Mouse (Mus musculus) hindbrain, embryonic 15.5 days (tissue): ENCODE measurements at regions not wholly inside any gene's neighbourhood (a gene's known extent, or its start where the extent isn't known, plus 50 kb on each side); places are given as distances from the start of the nearest gene placed in this dataset.

Source experiments
- ATAC-seq: fragments of 200-750 bp; cut with Nextera tagmentation; 2 replicates; pipeline ENCODE4 v1.8.0; 2017; ENCODE audit warnings: low read depth, moderate number of reproducible peaks, moderate TSS enrichment; ENCODE audit not compliant: low FRiP score
- H3K27ac ChIP-seq: fragments of 300-500 bp; sonication (generic); replicated peaks from 2 replicates; pipeline ENCODE4 v1.5.1; 2015; ENCODE audit warnings: mild to moderate bottlenecking, inconsistent platforms
- H3K27me3 ChIP-seq: fragments of 300-500 bp; sonication (generic); 2 replicates; pipeline ENCODE4 v1.6.1; 2015; ENCODE audit warnings: control low read depth, inconsistent platforms
- H3K36me3 ChIP-seq: fragments of 300-500 bp; sonication (generic); 2 replicates; pipeline ENCODE4 v1.6.1; 2015; ENCODE audit warnings: control low read depth, inconsistent platforms
- H3K4me1 ChIP-seq: fragments of 300-500 bp; sonication (generic); replicated peaks from 2 replicates; pipeline ENCODE4 v1.6.1; 2015; ENCODE audit warnings: control low read depth, inconsistent platforms
- H3K4me2 ChIP-seq: fragments of 300-500 bp; sonication (generic); 2 replicates; pipeline ENCODE4 v1.6.1; 2015; ENCODE audit warnings: moderate library complexity, mild to moderate bottlenecking, inconsistent platforms
- H3K4me3 ChIP-seq: fragments of 300-500 bp; sonication (generic); 2 replicates; pipeline ENCODE4 v1.5.1; 2015; ENCODE audit warnings: mild to moderate bottlenecking, inconsistent platforms
- H3K9ac ChIP-seq: fragments of 300-500 bp; sonication (generic); 2 replicates; pipeline ENCODE4 v1.6.1; 2015; ENCODE audit warnings: inconsistent platforms
- H3K9me3 ChIP-seq: fragments of 300-500 bp; sonication (generic); 2 replicates; pipeline ENCODE4 v1.6.1; 2016; ENCODE audit warnings: control low read depth, inconsistent platforms
- WGBS: fragments of 180-500 bp; shearing (Covaris S2); methylation state at CpG from one replicate; pipeline ENCODE4 v1.1.7; 2015; 5-methylcytosine and 5-hydroxymethylcytosine counted together

DNA sequence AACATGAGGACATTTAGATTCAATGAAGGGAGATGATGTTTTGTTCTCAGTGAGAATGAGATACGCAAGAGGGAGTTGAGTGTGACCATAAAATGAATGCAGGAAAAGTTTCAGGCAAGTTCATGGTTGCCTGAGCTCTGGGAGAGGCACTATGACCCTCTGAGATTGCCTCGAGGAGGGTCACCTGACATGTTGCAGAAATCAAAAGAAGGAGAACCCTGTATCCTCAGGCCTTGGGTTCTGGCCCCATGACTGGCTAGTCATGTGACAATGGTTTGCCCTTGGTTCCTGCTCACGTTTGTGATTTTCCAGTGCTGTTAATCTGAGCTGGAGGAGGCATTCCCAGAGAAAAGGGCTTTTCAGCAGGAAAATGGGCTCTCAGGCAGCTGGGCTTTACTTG is 98.9 kb downstream of the Mab21l3 start:
- Histone ChIP-seq H3K27ac (no peak overlapping the region), H3K4me1 (0 out of 2 replicates have a peak, but pooled peaks cover 7% of the 10 kb centered on the region), H3K9me3 (no peaks in the 10 kb centered on the region), H3K36me3 (no peaks in the 10 kb centered on the region), H3K9ac (no peak overlapping the region), H3K4me3 (no peak overlapping the region), H3K4me2 (no peak overlapping the region), H3K27me3 (no peaks in the 10 kb centered on the region)
- ATAC-seq = no peak
- 43% methylated on average over 3 of the region's 3 CpGs for whole genome bisulfite sequencing

DNA sequence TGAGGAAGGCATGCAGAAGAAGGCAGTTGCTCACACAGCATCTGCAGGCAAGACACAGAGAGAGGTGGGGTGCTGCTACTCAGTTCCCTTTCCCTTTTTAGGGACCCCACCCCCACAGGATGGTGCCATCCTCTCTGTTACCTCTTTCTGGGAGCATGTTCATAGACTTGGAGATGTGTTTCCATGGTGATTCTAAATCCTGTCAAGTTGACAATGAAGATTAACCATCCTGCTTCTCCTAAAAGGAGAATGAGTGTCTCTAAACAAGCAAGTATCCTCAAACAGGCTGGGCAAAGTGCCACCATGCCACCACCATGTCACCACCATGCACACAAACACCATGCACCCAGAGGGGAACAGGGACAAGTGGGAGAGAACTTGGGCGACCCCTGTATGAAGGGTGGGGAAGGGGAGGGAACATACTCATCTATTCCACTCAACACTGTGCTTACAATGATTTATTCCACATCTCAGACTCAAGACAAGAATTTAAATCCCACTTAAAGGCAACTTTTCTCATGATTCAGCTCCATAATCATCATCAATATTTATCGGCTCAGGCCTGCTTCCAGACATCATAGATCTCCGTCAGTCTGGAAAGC is 99.6 kb downstream of the Mab21l3 start:
- Histone ChIP-seq H3K4me1 (0 out of 2 replicates have a peak, but pooled peaks cover 7% of the 10 kb centered on the region), H3K9me3 (no peaks in the 10 kb centered on the region), H3K27me3 (no peaks in the 10 kb centered on the region), H3K27ac (no peak overlapping the region), H3K36me3 (no peaks in the 10 kb centered on the region), H3K4me2 (no peak overlapping the region), H3K4me3 (no peak overlapping the region), H3K9ac (no peak overlapping the region)
- ATAC-seq = no peak
- WGBS = 78% methylated on average over 3 of the region's 3 CpGs

DNA sequence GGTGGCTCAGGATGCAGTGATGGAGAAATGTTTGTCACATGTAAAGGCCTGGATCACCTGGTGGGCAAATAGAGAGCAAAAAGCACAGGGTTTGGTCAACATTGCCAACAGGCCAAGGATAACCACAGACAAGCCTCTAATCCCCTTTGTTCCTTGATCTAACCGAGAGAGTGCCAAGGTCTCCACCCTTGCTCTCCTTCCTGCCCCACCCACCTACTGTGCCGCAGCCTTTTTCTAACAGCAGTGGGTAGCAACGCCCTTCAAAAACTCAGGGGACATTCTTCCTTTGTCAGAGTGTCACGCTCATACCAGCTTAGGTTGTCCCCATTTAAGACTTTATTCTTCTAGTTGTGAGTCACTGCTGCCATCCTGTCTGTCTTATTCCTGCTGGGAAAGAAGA is 100.6 kb downstream of the Mab21l3 start:
- no peak for ATAC-seq
- 40% methylated on average over 4 of the region's 4 CpGs for WGBS
- Histone ChIP-seq H3K9ac (no peak overlapping the region), H3K4me1 (0 out of 2 replicates have a peak, but pooled peaks cover 7% of the 10 kb centered on the region), H3K36me3 (no peaks in the 10 kb centered on the region), H3K9me3 (no peaks in the 10 kb centered on the region), H3K27me3 (no peaks in the 10 kb centered on the region), H3K4me2 (no peak overlapping the region), H3K4me3 (no peak overlapping the region), H3K27ac (no peak overlapping the region)

DNA sequence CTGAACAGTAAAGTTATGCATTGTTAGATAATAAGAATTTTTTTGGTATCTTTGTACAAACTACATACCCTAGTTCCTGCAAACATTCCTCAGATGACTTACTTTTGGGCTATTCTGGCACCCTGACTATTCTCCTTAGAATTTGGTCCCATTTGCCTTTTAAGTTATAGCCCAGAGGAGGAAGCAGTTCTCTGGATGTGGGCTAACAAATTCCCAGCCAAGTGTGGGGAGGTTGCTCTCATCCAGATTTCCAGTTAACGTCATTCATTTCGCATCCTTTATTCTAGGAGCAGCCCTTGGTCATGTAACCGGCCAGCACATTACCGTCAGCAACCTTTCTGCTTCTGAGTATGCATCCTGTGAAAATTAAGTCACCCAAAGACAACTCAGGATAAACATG is 107.9 kb downstream of the Mab21l3 start:
- H3K27ac ChIP-seq = no peak overlapping the region
- no peak overlapping the region for H3K4me2 ChIP-seq
- no peaks in the 10 kb centered on the region for H3K36me3 ChIP-seq
- no peak overlapping the region for H3K4me3 ChIP-seq
- no peaks in the 10 kb centered on the region for H3K4me1 ChIP-seq
- H3K9ac ChIP-seq = no peak overlapping the region
- no peaks in the 10 kb centered on the region for H3K27me3 ChIP-seq
- no peaks in the 10 kb centered on the region for H3K9me3 ChIP-seq
- ATAC-seq = no peak
- 85% methylated on average over 4 of the region's 4 CpGs for WGBS

DNA sequence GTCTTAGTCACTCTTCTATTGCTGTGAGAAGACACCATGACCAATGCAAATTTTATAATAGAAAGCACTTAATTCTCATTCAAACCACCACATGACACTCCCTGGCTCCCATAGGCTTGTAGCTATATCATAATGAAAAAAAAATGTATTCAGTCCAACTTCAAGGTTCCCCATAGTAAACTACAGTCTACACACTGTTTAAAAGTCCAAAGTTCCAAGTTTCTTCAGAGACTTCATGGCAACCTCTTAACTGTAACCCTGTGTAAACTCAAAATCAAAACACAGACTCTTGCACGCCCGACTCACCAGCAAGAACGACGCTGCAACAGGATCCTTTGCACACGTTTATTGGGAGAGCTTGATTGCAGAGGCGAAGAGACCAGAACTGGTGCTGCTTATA is 111.6 kb downstream of the Mab21l3 start:
- no peaks in the 10 kb centered on the region for H3K9me3 ChIP-seq
- 93% methylated on average over 6 of the region's 6 CpGs for WGBS
- ATAC-seq = no peak
- no peaks in the 10 kb centered on the region for H3K36me3 ChIP-seq
- H3K27me3 ChIP-seq = no peaks in the 10 kb centered on the region
- no peak overlapping the region for H3K9ac ChIP-seq
- H3K4me2 ChIP-seq = no peak overlapping the region
- H3K27ac ChIP-seq = no peak overlapping the region
- H3K4me1 ChIP-seq = no peaks in the 10 kb centered on the region
- no peak overlapping the region for H3K4me3 ChIP-seq

DNA sequence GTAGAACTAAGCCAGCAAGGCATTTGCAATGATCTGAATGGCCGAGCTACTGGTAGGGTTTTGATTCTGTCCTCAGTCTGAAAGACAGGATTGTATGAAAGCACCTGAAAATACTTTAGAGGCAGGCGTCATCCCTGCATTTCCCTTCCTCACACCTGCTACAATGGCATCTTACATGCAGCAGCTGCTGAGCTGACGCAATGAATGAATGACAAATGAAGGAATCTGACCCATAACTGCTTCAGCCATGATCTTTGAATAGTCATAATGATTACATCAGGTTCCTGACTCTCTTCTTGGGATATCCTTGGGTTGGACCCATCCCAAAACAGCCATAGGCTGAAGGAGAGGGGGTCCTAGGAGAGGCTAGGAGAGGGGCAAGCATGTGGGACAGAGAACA is 119.7 kb downstream of the Mab21l3 start:
- Histone ChIP-seq H3K4me3 (no peak overlapping the region), H3K36me3 (no peaks in the 10 kb centered on the region), H3K4me2 (no peak overlapping the region), H3K4me1 (no peaks in the 10 kb centered on the region), H3K9ac (no peak overlapping the region), H3K27me3 (no peaks in the 10 kb centered on the region), H3K27ac (no peak overlapping the region), H3K9me3 (no peaks in the 10 kb centered on the region)
- WGBS = 87% methylated on average over 3 of the region's 3 CpGs
- ATAC-seq = no peak

DNA sequence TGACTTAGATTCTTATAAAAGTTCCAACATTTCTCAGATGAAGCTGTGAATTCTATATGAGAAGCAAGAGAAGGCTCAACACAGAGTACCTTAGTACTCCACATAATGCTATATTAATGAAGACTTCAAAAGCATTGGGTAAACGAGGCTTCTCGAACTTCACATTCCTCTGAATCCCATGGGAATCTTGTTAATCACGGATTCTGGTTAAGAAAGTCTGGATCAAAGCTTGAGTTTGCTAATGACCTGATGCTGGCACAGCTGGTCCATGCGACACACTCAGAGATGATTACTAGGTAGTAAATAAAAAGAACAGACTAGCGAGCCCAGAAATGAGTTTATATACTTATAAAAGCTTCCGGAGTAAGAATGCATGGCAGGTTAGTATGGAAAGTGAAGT is 118.4 kb upstream of the Atp1a1 start:
- Histone ChIP-seq H3K4me2 (no peak overlapping the region), H3K27me3 (no peaks in the 10 kb centered on the region), H3K9ac (no peak overlapping the region), H3K9me3 (no peaks in the 10 kb centered on the region), H3K27ac (no peak overlapping the region), H3K4me3 (no peak overlapping the region), H3K4me1 (no peaks in the 10 kb centered on the region), H3K36me3 (no peaks in the 10 kb centered on the region)
- WGBS = 53% methylated on average over 6 of the region's 6 CpGs
- ATAC-seq = no peak

DNA sequence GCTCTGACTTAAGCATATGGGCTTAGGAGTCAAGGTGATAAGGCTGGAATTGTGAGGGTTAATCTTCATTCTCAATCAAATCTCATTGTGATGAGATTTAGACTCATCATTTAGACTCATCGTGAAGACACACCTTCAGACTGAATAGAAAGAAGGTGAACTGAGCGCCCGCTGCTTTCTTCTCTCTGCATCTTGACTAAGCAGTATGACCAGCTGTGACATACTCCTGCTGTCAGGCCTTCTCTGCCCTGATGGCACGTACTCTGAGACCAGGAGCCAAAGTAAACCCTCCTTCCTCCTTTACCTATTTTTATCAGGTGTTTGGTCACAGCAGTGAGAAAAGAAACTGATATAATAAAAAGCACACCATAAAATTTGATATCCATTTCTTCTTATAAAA is 117.5 kb upstream of the Atp1a1 start:
- Histone ChIP-seq H3K4me3 (no peak overlapping the region), H3K36me3 (no peaks in the 10 kb centered on the region), H3K9me3 (no peaks in the 10 kb centered on the region), H3K4me1 (no peaks in the 10 kb centered on the region), H3K9ac (no peak overlapping the region), H3K27me3 (no peaks in the 10 kb centered on the region), H3K27ac (no peak overlapping the region), H3K4me2 (no peak overlapping the region)
- no peak for ATAC-seq
- WGBS = 92% methylated on average over 4 of the region's 4 CpGs

DNA sequence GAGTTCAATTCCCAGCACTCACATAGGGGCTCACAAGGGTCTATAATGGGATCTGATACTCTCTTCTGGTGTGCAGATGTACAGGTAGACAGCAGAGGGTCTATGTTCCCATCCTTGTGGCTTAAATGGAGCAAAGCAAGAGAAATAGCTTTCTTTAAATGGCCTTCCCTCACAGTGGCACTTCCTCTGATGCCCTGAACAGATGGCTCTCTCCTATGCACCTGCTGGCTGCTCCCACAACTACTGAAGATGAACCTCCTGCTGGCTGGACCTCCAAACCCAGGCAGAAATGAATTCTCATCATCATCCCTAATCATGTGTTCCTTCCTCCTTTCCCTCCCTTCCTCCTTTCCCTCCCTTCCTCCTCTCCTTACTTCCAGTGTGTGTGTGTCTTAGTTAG is 110.9 kb upstream of the Atp1a1 start:
- no peak overlapping the region for H3K9ac ChIP-seq
- no peaks in the 10 kb centered on the region for H3K9me3 ChIP-seq
- no peak overlapping the region for H3K27ac ChIP-seq
- no peak for ATAC-seq
- H3K4me3 ChIP-seq = no peak overlapping the region
- no peaks in the 10 kb centered on the region for H3K27me3 ChIP-seq
- no peaks in the 10 kb centered on the region for H3K36me3 ChIP-seq
- H3K4me1 ChIP-seq = peaks cover 30% of the 10 kb centered on the region
- H3K4me2 ChIP-seq = no peak overlapping the region

DNA sequence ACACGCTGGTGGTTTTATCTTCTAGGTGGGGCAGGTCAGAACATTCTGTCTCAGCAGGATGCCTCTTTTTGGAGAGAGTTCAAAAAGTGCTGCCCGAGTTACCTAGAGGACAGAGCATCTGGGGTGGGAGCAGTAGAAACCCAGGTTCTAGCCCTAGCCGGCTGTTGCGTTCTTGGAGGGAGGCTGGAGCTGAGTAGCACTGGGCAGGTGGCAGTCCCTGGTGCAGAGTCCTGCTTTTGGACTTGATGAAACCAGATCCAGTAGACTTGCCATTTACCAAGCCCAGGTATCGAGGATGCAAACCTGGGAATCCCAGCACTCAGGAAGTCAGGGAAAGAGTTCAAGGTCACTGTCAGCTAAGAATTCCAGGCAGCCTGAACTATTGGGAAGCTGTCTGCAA is 110.3 kb upstream of the Atp1a1 start:
- H3K36me3 ChIP-seq = no peaks in the 10 kb centered on the region
- no peak for ATAC-seq
- peaks cover 30% of the 10 kb centered on the region for H3K4me1 ChIP-seq
- no peaks in the 10 kb centered on the region for H3K9me3 ChIP-seq
- 85% methylated on average over 5 of the region's 5 CpGs for WGBS
- H3K9ac ChIP-seq = no peak overlapping the region
- H3K27ac ChIP-seq = no peak overlapping the region
- no peak overlapping the region for H3K4me3 ChIP-seq
- no peaks in the 10 kb centered on the region for H3K27me3 ChIP-seq
- H3K4me2 ChIP-seq = no peak overlapping the region

DNA sequence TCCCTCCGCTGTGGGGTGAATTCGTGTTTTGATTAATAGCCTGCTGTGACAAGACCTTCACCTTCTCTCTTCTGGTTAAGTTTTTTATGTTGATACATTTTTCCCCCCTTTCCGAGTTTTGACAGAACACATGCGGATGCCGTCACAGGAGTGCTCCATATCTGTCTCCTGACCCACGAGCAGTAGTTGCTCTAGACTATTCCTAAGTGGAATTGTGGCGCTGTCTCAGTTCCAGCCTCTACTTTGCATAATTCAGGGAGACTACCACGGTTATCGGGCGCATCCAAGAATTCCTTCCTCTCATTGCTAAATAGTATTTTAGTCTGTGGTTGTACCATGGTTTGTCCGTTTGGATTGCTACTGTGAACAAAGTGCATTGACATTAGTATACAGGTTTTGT is 109.2 kb upstream of the Atp1a1 start:
- 59% methylated on average over 11 of the region's 11 CpGs for WGBS
- Histone ChIP-seq H3K4me3 (no peak overlapping the region), H3K4me2 (no peak overlapping the region)

DNA sequence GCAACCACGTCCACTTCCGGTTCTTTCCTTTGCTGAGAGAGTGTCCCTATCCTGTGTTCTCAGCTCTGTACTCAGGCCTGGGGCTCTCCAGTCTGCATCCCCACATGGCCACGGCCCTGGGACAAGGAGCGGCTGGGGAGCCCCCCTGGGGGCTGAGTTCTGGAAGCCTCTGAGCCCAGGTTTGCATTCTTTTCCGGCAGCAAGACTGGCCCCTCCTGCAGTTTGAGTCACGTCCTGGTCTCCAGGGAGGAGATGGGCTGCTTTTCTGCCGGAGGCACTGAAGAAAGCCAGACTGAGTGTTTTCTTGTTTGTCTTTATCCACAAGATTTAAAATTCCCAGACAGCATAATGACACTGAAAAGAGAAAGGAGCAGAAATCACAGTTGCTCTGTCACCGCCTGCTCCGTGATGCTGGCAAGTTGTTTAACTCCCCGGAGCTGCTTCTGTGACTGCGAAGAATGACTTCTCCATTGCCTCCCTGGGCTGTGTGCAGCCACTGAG is 108.7 kb upstream of the Atp1a1 start:
- Histone ChIP-seq H3K4me1 (peaks cover 32% of the 10 kb centered on the region), H3K4me3 (no peak overlapping the region), H3K4me2 (peak overlapping the region; percentile 23), H3K27ac (peak overlapping the region; percentile 6; the same call in 1 of the 2 replicates), H3K9me3 (no peaks in the 10 kb centered on the region), H3K9ac (no peak overlapping the region), H3K36me3 (no peaks in the 10 kb centered on the region), H3K27me3 (no peaks in the 10 kb centered on the region)
- 0 out of 2 replicates have a peak, but pooled peaks have one; percentile 49 for ATAC-seq
- 20% methylated on average over 11 of the region's 11 CpGs for WGBS

More for the DNA sequence above, 109.2 kb upstream of the Atp1a1 start:
- peak overlapping the region; percentile 6; the same call in 1 of the 2 replicates for H3K27ac ChIP-seq
- H3K27me3 ChIP-seq = no peaks in the 10 kb centered on the region
- H3K9me3 ChIP-seq = no peaks in the 10 kb centered on the region
- H3K9ac ChIP-seq = no peak overlapping the region
- ATAC-seq = no peak
- H3K4me1 ChIP-seq = peaks cover 32% of the 10 kb centered on the region
- no peaks in the 10 kb centered on the region for H3K36me3 ChIP-seq

DNA sequence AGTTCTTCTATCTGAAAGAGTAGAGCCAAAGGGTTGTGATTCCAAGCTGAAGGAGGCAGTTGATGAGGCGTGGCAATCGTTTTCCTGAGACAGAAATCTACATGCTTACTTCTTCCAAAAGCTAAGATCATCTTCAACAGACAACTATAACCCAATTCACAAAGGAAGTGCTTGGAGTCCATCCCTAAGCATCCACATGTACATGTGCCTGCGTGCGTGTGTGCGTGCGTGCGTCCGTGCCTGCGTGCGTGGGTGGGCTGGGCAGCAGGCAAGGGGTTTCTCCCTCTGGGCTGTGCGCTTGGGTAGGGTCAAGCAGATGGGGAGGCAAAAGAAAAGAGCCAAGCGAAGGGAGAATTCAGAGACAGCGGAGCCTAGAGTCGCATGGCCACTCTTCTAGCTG is 108.2 kb upstream of the Atp1a1 start:
- Histone ChIP-seq H3K36me3 (no peaks in the 10 kb centered on the region), H3K4me2 (0 out of 2 replicates have a peak overlapping the region, but pooled peaks have one; percentile 23), H3K27ac (no peak overlapping the region), H3K4me1 (peaks cover 32% of the 10 kb centered on the region), H3K27me3 (no peaks in the 10 kb centered on the region), H3K9me3 (no peaks in the 10 kb centered on the region), H3K4me3 (no peak overlapping the region), H3K9ac (no peak overlapping the region)
- 68% methylated on average over 14 of the region's 14 CpGs for WGBS
- ATAC-seq = no peak
